Mouse (Mus musculus) spleen, adult 2 months (tissue): ENCODE data around the gene Ak5.

Experiments used
- CTCF ChIP-seq: fragments of 200-500 bp; IDR thresholded peaks from 2 replicates; pipeline ENCODE4 v1.5.1; 2011; ENCODE audit warnings: mild to moderate bottlenecking, inconsistent platforms; ENCODE audit not compliant: insufficient read depth, insufficient read length, insufficient replicate concordance; ENCODE audit errors: extremely low read depth
- POLR2A ChIP-seq: fragments of 200-500 bp; IDR thresholded peaks from 2 replicates; pipeline ENCODE4 v1.6.1; 2011; ENCODE audit warnings: low read depth, low read length, inconsistent platforms

GRCm38 (mm10) chr3:152702274-152702843 lies 34.2 kb upstream of the Ak5 start:
- TF ChIP-seq CTCF (no peak), POLR2A (no peak)
